Mouse (Mus musculus) urinary bladder, postnatal 14 days (tissue): Measurements from ENCODE around the gene Ccdc186.
"Not testable (repeated sequence)": the region's sequence is repeated elsewhere in the genome, so short reads cannot be mapped to it uniquely, and the experiment has no call there.

Experiments used
- DNase-seq: peaks from one replicate; pipeline ENCODE4 v3.0.0; 2021; ENCODE audit warnings: low spot score

Gene Ccdc186

GRCm38 (mm10) chr19:56801656-56802351 is 20.2 kb downstream of the Ccdc186 start:
- no peak for DNase-seq

GRCm38 (mm10) chr19:56800930-56801655 is 20.9 kb downstream of the Ccdc186 start:
- no peak for DNase-seq

- DNase-seq: no peak
These were observed 21.8 kb downstream of the Ccdc186 start for GRCm38 (mm10) chr19:56800226-56800625.

DNA sequence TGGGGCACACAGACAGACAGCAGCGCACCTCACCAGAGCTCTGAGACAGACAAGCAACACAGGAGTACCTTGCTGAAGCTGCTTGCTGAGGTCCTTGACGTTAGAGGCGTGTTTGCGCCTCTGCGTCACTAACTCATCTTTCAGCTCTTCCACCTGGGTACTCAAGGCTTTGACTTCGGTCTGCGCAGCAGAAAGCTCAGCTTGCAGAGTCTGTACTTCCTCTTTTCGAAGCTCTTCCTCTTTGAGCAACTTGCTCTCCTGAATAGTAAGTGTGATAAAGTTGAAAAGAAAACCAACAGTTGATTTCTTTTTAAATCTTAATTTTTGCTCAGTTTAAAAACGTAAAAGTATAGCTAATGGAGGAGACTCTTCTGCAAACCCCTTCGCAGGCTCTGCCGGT is 24.6 kb downstream of the Ccdc186 start:
- DNase-seq: no peak

DNA sequence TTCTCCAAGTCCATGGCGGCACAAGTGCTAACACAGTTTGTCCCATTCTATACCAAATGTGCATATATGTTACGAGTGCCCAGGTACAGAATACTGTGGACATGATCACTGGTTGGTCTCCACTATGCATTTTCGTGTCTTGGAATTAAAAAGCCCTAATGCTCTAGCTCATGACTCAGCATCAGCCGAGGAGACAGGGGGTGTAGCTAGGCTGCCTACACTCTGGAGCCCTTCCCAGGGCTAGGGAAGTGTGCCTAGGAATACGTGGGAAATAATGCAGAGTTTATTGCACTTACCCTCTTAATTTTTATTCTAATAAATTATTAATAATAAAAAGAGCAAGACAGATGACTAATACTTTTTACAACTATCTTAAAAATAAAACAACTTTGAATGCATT is 33.0 kb downstream of the Ccdc186 start:
- no peak for DNase-seq

DNA sequence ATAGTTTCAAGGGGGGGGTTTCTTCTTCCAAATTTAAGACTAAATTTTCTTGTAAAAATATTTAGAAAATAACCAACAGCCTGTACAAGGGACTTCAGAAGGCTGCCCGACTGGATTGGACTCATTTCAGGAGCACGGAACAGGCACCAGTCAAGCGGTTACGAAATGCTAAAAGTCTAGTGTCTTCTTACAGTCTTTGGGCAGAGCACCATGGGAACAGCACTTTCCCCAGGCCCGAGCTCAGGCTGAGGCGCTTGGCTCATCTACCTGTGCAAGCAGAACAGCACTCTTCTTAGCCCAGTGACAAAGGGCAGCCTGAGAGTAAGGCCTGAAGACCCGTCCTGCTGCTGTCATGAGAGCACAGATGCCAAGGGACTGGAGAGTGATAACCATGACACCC is 34.1 kb downstream of the Ccdc186 start:
- no peak for DNase-seq

DNA sequence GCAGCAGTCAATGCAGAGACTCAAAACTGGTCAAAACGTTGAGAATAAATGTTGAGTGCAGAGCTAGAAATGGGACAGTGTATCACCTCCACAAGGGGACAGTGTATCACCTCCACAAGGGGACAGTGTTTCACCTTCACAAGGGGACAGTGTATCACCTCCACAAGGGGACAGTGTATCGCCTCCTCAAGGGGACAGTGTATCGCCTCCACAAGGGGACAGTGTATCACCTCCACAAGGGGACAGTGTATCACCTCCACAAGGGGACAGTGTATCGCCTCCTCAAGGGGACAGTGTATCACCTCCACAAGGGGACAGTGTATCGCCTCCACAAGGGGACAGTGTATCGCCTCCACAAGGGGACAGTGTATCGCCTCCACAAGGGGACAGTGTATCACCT is 43.5 kb downstream of the Ccdc186 start:
- not testable (repeated sequence) for DNase-seq

GRCm38 (mm10) chr19:56776719-56777382 is 45.1 kb downstream of the Ccdc186 start:
- DNase-seq: peak; percentile 67

DNA sequence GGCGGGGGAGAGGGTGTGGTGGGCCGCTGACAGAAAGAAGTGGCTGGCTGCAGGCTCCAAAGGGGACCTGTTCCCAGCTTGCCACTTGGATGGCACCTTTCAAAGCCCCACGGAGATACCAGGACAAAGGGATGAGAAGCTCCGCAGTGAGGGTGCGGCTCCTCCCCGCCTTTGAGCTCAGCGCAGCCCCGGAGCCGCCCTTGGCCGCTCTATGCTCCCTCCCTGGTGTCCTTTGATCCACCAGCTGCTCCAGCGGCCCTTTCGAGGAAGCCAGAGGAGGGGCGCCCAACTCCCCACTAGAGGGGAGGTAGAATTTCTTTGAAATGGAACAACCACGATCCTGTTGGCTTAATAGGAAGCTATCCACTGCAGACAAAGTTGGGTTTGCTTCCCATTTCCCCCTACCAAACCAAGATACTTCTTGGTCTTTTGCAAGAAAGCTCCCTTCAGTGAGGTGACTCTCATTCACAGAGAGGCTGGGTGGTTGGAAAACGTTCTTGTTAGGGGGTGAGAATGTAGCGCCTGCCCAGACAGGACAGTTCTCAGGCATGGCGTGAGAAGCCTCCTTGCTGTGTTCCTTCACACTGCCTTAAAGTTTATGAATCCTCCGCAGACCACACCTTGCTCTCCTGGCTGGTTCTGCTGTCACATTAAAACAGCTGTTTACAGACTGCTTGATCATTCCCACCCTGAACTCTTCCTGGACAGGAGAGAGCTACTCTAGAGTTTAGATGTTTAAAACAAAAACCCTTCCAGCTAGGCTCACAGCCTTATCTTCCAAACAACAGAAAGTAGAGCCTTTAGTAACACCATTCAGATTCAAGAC is 45.9 kb downstream of the Ccdc186 start:
- DNase-seq: peak; percentile 17

DNA sequence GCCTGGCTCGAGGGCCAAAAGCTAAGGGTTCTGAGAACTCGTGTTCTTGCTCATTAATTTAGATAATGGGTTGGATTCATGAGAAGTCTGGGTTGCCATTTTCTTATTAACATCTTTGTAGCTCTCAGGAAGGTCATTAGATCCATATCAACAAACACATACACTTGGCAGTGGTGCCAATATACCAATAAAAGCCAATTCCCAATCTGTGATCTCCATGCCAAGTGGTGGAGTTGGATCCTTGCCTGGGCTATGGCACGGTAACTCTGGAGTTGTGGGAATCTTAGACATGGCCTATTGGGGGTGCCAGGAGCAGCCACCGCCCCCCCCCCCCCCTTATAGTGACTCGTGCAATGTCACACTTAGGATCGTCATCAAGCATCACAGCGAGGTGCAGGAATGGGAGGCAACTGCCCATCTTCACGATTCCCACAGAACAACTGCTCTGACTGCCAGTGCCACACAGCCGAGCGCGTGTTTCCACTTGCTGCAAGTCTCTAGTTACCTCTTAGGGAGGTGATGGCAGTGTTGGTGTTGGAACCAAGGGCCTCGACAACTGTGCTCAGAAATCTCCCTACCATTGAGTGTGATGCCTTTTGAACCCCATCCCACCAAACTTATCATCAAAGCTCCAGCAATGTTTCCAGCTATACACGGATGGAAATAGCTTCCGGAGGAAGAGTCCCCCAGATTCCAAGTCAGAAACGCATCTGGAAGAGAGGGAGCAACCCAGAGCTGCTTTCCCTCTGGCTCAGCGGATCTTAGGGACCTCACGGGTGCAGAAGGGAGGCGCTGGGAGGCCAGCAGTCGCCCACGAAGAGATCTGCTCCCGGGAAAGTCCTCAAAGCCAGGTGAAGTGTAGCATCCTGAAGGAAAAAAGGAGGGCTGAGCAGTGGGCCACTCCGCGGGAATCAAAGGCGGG is 46.8 kb downstream of the Ccdc186 start:
- DNase-seq: no peak

GRCm38 (mm10) chr19:56774408-56774962 is 47.5 kb downstream of the Ccdc186 start:
- no peak for DNase-seq

GRCm38 (mm10) chr19:56773393-56773971 is 48.5 kb downstream of the Ccdc186 start:
- DNase-seq: no peak

DNA sequence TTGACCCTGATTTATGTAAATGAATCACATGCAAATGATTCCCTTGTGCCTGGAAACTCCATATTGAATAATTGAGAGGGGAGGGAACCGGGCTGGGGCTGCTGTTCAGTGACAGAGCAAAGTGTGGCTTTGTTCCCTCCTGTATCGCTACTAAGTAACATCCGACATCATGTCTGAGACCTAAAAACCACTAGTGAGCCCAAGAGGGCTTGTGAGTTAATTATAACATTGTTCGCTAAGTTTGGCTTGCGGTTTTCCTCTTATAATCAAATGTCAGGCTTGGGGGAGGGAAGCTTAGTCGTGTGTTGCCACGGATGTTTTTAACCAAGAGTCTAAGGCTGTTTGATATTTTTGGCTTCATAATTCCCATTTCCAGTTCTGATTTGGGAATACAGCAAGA is 49.8 kb downstream of the Ccdc186 start:
- DNase-seq: no peak

DNA sequence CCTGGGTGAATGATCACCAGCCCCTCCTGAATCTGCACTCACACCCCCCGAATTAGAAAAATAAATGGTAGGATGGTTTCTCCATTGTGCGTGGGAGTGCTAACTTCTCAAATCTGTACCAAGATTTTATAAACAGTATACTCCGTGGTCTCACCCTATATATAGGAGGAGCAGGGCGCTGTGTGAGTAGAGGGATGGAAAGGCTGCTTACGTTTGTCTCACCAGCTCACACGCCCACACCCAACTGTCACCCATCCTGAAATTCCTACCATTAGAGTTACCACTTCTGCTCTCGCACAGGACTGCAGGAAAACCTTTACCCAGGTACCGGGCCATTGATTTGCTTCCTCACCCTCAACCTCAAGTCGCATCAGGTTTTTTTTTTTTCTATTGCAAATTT is 53.0 kb downstream of the Ccdc186 start:
- DNase-seq: no peak

- DNase-seq: no peak
These were observed 59.3 kb downstream of the Ccdc186 start for GRCm38 (mm10) chr19:56762686-56763085.

GRCm38 (mm10) chr19:56761727-56762126 is 60.3 kb downstream of the Ccdc186 start:
- DNase-seq: no peak

- no peak for DNase-seq
These were observed 60.9 kb downstream of the Ccdc186 start for GRCm38 (mm10) chr19:56761096-56761495.

- DNase-seq: no peak
These were observed 61.6 kb downstream of the Ccdc186 start for GRCm38 (mm10) chr19:56760306-56760940.

GRCm38 (mm10) chr19:56759740-56760139 is 62.2 kb downstream of the Ccdc186 start:
- no peak for DNase-seq

GRCm38 (mm10) chr19:56758311-56758710 is 63.7 kb downstream of the Ccdc186 start:
- DNase-seq: no peak
